Mouse (Mus musculus): Measurements from ENCODE around the gene Map4k3.

The Map4k3 gene

GRCm38 (mm10) chr17:80683821-80684576 lies 44.3 kb downstream of the Map4k3 start:
- DNase-seq (ENCODE audit: low read depth) = peak; percentile 22

- no peak for DNase-seq (ENCODE audit: low read depth)
These were observed 45.2 kb downstream of the Map4k3 start for GRCm38 (mm10) chr17:80683041-80683440.

DNA sequence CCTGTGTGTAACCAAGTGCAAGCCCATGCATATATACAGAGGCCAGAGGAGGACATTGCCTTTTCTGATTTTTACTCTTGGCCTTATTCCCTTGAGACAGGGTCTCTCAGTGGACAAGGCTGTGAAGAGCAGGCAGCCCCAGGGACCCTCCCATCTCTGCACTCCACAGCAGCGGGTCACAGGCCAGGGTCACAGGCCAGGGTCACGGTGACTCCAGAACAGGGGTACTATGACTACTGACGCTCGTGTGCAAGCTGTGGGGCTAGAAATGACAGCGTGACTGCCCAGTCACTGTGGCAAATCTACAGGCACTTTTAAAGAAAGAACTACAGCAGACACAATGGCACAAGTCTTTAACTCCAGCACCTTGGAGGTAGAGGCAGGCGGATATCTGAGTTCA lies 50.1 kb downstream of the Map4k3 start:
- DNase-seq (ENCODE audit: low read depth) = no peak

DNA sequence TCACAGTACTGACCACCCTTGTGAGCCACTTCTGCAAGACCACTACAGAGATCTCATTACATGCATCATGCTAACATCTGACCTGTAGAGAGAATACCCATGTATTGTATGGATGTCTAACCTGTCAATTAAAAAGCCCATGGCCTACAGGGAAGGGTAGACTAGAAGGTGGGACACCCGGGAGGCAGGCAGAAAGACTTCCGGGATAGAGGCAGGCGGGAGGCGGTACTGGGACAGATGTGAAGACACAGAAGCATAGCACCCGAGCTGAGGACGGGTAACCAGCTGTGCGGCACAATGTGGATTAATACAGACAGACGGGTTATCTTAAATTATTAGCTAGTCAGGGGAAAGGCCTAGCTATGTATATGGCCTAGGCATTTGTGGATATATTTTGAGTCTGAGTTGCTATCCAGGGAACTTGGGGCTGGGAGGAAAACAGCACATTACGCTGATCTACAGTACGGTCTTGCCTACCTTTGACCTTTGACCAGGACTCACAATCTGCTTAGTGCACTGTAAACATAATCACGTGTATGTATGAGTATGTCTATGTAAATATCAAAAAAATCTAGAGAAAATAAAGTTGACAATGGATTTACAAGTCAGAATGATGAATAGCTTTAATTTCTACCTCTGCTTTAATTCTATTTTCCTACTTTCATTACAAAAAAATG lies 51.3 kb downstream of the Map4k3 start:
- DNase-seq (ENCODE audit: low read depth) = no peak

DNA sequence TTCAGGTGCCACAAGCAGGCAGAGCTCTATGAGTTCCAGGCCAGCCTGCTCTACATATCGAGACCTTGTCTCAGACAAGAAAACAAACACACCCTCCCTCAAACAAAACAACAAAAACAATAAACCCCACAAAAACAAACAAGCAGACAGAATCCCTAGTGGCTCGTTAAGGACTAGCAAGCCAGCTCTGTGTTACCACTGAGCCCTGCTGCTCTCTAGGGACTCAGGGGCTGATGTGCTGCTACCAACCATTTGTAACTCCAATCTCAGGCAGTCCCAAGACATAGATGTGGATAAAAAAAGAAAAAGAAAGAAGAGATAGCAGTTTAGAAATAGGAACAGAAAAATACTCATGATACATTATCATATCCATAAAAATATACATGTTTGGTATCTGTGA lies 52.1 kb downstream of the Map4k3 start:
- DNase-seq (ENCODE audit: low read depth) = no peak

DNA sequence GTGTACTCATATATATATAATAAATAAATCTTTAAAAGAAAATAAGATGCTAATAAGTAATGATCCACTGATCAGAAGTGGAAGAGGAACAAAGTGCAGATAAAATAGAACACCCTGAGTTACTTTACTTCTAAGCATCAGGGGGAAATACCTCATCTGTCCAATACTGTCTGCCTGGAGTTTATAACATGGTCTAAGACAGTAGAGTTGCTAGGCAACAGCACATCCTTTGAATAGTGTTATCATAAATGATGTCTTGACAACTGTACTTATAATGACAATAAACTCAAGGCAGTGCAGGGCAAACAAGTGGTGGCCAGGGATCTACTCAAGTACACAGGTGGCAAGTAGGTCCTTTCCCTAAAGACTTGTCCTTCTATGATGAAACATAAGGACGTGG lies 57.9 kb downstream of the Map4k3 start:
- DNase-seq (ENCODE audit: low read depth) = no peak

- no peak for DNase-seq (ENCODE audit: low read depth)
These were observed 64.7 kb downstream of the Map4k3 start for GRCm38 (mm10) chr17:80663623-80664022.

DNA sequence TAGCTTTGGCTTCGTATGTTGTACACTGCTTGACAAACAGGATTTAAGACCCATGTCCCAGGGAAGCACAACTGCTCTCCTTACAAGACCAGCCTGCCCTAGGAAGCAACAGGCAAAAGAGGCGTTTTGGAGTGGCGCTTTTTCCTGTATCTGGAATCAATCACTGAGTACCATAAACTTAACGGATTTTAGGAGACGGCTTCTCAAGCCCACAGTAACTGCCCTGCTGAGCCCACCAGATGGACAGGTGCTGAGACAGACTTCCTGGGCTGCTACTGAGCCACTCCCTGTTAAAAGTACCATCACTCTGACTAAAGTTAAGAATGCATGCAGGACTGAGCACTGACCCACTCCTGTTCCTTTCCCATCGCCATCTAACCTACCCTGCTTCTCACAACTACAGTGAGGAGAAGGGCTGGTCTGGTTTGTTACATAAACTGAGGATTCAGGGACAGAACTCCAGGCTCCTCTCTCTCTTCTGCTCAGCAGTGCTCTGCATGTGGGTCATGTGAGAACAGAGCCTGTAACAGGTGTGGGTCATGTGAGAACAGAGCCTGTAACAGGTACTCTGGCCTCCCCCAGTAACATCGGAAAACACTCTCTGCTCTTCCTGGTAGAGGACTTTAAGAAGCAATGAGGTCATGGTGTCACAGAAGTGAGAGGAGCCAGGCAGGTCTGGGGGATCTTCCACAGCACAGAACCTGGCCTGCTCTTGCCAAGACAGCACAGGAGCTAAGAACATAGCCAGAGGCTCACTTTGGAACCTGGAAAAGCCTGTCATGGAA lies 65.3 kb downstream of the Map4k3 start:
- DNase-seq (ENCODE audit: low read depth) = no peak

DNA sequence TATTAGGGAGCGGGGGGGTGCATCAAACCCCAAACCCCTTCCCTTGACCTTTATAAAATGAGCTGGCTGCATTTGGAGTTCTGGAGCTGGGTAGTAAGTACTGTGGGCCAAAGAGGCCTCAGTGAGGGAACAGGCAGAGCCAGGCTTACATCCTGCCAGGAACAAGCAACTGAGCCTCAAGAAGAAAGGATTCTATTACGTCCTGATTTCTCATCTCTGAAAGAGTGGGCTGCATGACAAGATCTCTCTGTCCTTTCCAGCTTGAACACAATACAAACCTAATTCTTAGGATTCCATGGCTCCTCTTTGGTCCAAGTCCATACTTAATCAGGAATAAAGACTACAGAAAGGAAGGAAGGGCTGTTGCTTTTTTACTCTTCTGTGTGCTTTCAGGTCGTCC lies 66.4 kb downstream of the Map4k3 start:
- DNase-seq (ENCODE audit: low read depth) = no peak

GRCm38 (mm10) chr17:80660707-80661380 lies 67.4 kb downstream of the Map4k3 start:
- DNase-seq (ENCODE audit: low read depth) = no peak

DNA sequence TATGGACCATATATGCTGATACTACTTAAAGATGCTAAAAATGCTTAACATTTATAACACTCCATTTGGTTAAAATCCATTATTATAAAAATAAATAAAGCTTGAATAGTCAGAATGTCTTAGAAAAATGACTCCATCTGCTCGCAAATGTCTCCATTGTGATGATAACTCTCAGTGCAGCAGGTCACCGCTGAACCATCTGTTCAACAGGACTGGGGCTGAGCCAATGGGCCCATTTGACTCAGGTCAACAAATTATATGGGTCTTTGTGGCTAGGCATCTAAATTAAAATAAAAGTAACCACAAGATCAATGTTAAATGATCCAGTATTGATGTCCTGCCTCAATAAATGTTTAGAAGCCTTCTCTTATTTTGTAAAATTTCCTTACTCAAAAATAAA lies 68.1 kb downstream of the Map4k3 start:
- no peak for DNase-seq (ENCODE audit: low read depth)

GRCm38 (mm10) chr17:80659821-80660220 lies 68.5 kb downstream of the Map4k3 start:
- DNase-seq (ENCODE audit: low read depth) = no peak

DNA sequence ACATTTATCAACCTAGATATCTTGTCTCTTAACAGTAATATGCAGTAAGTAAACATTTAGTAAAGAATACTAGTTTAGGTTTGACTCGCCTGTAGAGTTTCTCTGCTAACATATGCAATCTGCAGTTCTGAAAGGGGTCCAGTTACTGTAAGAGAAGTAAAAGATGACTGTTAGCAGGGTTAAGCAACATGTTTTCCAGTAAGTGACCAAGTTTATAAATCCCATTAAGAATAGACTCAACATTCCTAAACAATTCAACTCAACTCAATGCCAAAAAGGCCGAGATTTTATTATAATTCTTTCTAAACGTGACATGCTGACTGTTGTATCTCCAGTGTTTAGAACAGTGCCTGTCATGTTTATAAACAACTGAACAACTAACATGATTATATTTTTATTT lies 74.0 kb downstream of the Map4k3 start:
- DNase-seq (ENCODE audit: low read depth) = no peak

GRCm38 (mm10) chr17:80652740-80653139 lies 75.5 kb downstream of the Map4k3 start:
- DNase-seq (ENCODE audit: low read depth) = no peak

DNA sequence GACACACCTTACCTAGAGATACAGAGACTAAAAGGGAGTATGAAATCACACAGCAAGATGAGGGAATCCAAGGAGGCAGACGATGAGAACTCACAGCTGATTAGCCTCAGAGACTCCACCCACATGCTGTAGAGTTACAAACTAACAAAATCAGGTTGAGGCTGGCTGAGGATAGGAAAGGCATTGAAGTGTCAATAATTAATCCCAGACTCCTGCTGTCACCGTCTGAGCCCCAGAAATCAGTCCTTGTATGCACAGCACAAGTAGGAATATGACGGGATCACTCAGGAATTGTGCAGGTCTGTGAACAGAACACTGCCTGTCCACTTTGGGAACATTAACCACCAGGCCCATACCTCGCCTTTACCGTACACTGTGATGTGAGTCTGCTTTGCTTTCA lies 81.4 kb downstream of the Map4k3 start:
- DNase-seq (ENCODE audit: low read depth) = no peak

GRCm38 (mm10) chr17:80646131-80646530 lies 82.2 kb downstream of the Map4k3 start:
- no peak for DNase-seq (ENCODE audit: low read depth)

DNA sequence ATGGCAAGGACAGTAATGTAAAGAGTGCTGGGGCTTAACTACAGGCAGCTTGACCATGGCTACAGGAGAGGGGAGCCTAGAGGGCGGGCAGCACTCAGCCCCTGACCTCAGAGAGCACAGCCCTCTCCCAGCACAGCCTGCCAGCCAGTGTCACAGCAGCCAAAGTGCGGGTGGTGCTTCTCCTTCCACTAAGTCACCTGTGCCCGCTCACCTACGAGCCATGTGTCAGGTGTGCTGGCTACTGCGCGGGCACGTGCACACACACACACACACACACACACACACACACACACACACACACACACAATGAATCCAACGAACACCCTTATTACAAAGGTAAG lies 82.6 kb downstream of the Map4k3 start:
- DNase-seq (ENCODE audit: low read depth) = no peak

DNA sequence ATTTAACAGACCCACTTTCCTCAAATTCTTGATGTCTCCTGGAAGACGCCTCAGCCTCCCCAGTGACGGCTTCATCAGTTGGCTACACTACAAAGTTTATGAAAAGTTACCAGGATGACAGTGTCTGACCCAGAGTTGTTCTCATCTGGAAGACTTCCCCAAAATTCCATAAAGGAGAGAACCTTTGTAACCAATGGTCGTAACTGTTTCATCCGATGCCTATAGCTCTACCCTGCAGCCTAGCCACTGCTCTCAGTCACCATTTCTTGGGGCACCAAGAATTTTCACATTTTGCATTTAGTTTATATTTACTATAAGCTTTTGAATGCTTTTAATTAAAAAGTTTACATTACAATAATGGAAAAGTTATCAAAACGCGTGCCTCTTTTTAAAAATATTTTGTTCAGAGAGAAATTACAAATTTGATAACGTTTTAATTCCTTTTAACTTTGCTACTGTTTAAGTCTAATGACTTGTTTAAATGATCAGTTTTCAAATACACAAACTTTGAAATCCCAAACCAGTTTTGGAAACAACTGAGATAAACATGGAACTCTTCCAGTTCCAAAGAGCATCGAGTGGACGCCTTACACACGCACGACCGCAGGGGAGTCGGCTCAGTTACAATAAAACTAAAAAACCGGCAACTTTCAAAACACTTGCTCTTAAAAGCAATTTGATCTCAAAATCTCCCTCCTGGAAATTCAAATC lies 83.1 kb downstream of the Map4k3 start:
- no peak for DNase-seq (ENCODE audit: low read depth)

DNA sequence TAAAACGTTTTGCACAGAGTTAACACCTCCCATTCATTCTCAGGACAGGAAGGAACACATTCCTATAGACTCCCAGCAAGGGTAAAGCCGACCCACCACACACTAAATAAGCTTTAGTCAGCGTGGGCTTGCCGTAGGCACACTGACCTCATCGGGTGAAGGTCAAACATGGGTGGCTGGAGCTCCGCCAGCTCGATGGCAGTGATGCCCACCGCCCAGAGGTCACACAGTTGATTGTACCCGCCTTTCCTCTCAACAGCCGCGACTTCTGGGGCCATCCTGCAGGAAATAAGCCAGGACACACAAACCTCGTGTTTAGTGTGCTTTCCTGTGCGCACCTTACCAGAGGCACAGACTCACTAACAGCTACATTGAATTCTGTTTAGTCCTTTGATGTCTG lies 83.7 kb downstream of the Map4k3 start:
- DNase-seq (ENCODE audit: low read depth) = no peak

- no peak for DNase-seq (ENCODE audit: low read depth)
These were observed 90.2 kb downstream of the Map4k3 start for GRCm38 (mm10) chr17:80638121-80638520.

DNA sequence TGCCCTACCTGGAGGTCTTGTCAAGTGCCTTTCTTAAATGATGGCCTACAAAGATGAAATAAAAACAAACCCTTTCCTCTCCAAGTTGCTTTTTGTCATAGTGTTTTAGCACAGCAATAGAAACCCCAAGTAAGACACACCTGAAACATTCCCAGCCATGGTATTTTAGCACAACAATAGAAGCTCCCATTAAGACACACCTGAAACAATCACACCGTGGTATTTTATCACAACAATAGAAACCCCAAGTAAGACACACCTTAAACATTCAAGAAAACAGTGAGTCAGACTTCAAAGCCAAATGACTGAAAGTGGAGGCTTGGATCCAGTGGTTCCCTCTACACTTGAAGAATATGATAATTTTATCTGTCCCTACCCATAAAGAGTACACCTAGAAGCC lies 92.5 kb downstream of the Map4k3 start:
- DNase-seq (ENCODE audit: low read depth) = no peak

- DNase-seq (ENCODE audit: low read depth) = no peak
These were observed 95.4 kb downstream of the Map4k3 start for GRCm38 (mm10) chr17:80632846-80633245.
